Mouse (Mus musculus): ENCODE measurements at regions not wholly inside any gene's neighbourhood (a gene's known extent, or its start where the extent isn't known, plus 50 kb on each side); places are given as distances from the start of the nearest gene placed in this dataset.

- Histone ChIP-seq H3K4me2 (no peak overlapping the region), H3K27ac (no peak overlapping the region), H3K4me3 (no peak overlapping the region), H3K4me1 (no peaks in the 10 kb centered on the region), H3K36me3 (ENCODE audit: poor library complexity, severe bottlenecking) (no peaks in the 10 kb centered on the region), H3K27me3 (no peaks in the 10 kb centered on the region), H3K9ac (no peak overlapping the region), H3K9me3 (replicated peaks) (no peaks in the 10 kb centered on the region)
- ATAC-seq: no peak
- WGBS: 89% methylated on average over 3 of the region's 3 CpGs
These were observed 74.6 kb upstream of the Pgrmc2 start for GRCm38 (mm10) chr3:41157428-41157827.

GRCm38 (mm10) chr3:41156562-41156961 is 73.7 kb upstream of the Pgrmc2 start:
- H3K9me3 ChIP-seq (replicated peaks): no peaks in the 10 kb centered on the region
- H3K9ac ChIP-seq: no peak overlapping the region
- no peaks in the 10 kb centered on the region for H3K4me1 ChIP-seq
- no peak overlapping the region for H3K4me3 ChIP-seq
- ATAC-seq: no peak
- 97% methylated on average over 2 of the region's 2 CpGs for WGBS
- H3K36me3 ChIP-seq (ENCODE audit: poor library complexity, severe bottlenecking): no peaks in the 10 kb centered on the region
- H3K4me2 ChIP-seq: no peak overlapping the region
- H3K27ac ChIP-seq: no peak overlapping the region
- no peaks in the 10 kb centered on the region for H3K27me3 ChIP-seq

- no peak overlapping the region for H3K9ac ChIP-seq
- H3K4me2 ChIP-seq: no peak overlapping the region
- H3K9me3 ChIP-seq (replicated peaks): no peaks in the 10 kb centered on the region
- no peak for ATAC-seq
- no peaks in the 10 kb centered on the region for H3K36me3 ChIP-seq (ENCODE audit: poor library complexity, severe bottlenecking)
- H3K27me3 ChIP-seq: no peaks in the 10 kb centered on the region
- no peak overlapping the region for H3K27ac ChIP-seq
- H3K4me3 ChIP-seq: no peak overlapping the region
- no peaks in the 10 kb centered on the region for H3K4me1 ChIP-seq
- 83% methylated on average over 9 of the region's 9 CpGs for WGBS
These were observed 72.4 kb upstream of the Pgrmc2 start for GRCm38 (mm10) chr3:41155132-41155760.

- H3K4me2 ChIP-seq: no peak overlapping the region
- no peak for ATAC-seq
- no peaks in the 10 kb centered on the region for H3K9me3 ChIP-seq (replicated peaks)
- no peaks in the 10 kb centered on the region for H3K27me3 ChIP-seq
- 83% methylated on average over 1 of the region's 1 CpGs for WGBS
- H3K36me3 ChIP-seq (ENCODE audit: poor library complexity, severe bottlenecking): no peaks in the 10 kb centered on the region
- H3K27ac ChIP-seq: no peak overlapping the region
- H3K9ac ChIP-seq: no peak overlapping the region
- H3K4me3 ChIP-seq: no peak overlapping the region
- no peaks in the 10 kb centered on the region for H3K4me1 ChIP-seq
These were observed 71.6 kb upstream of the Pgrmc2 start for GRCm38 (mm10) chr3:41154402-41154801.

GRCm38 (mm10) chr3:41151989-41152388 is 69.1 kb upstream of the Pgrmc2 start:
- ATAC-seq: no peak
- H3K9ac ChIP-seq: no peak overlapping the region
- H3K4me1 ChIP-seq: no peaks in the 10 kb centered on the region
- no peaks in the 10 kb centered on the region for H3K9me3 ChIP-seq (replicated peaks)
- H3K4me3 ChIP-seq: no peak overlapping the region
- no peaks in the 10 kb centered on the region for H3K36me3 ChIP-seq (ENCODE audit: poor library complexity, severe bottlenecking)
- H3K27me3 ChIP-seq: no peaks in the 10 kb centered on the region
- WGBS: 91% methylated on average over 7 of the region's 7 CpGs
- H3K27ac ChIP-seq: no peak overlapping the region
- no peak overlapping the region for H3K4me2 ChIP-seq

GRCm38 (mm10) chr3:41140391-41140790 is 57.5 kb upstream of the Pgrmc2 start:
- Histone ChIP-seq H3K4me2 (no peak overlapping the region), H3K36me3 (ENCODE audit: poor library complexity, severe bottlenecking) (no peaks in the 10 kb centered on the region), H3K4me3 (no peak overlapping the region), H3K27me3 (no peaks in the 10 kb centered on the region), H3K4me1 (no peaks in the 10 kb centered on the region), H3K27ac (no peak overlapping the region), H3K9ac (no peak overlapping the region), H3K9me3 (replicated peaks) (peaks cover 2% of the 10 kb centered on the region)
- WGBS: 93% methylated on average over 4 of the region's 4 CpGs
- no peak for ATAC-seq

- 93% methylated on average over 1 of the region's 1 CpGs for WGBS
- ATAC-seq: no peak
- Histone ChIP-seq H3K9ac (no peak overlapping the region), H3K4me3 (no peak overlapping the region), H3K27ac (no peak overlapping the region), H3K4me1 (no peaks in the 10 kb centered on the region), H3K9me3 (replicated peaks) (peaks cover 2% of the 10 kb centered on the region), H3K36me3 (ENCODE audit: poor library complexity, severe bottlenecking) (no peaks in the 10 kb centered on the region), H3K27me3 (no peaks in the 10 kb centered on the region), H3K4me2 (no peak overlapping the region)
These were observed 55.1 kb upstream of the Pgrmc2 start for GRCm38 (mm10) chr3:41137931-41138330.

- Histone ChIP-seq H3K27ac (no peak overlapping the region), H3K9me3 (replicated peaks) (0 out of 2 replicates have a peak, but pooled peaks cover 2% of the 10 kb centered on the region), H3K9ac (no peak overlapping the region), H3K36me3 (ENCODE audit: poor library complexity, severe bottlenecking) (no peaks in the 10 kb centered on the region), H3K4me3 (no peak overlapping the region), H3K27me3 (no peaks in the 10 kb centered on the region), H3K4me2 (no peak overlapping the region), H3K4me1 (no peaks in the 10 kb centered on the region)
- WGBS: 87% methylated on average over 6 of the region's 6 CpGs
- ATAC-seq: no peak
These were observed 50.0 kb upstream of the Pgrmc2 start for GRCm38 (mm10) chr3:41132889-41133288.

Data from forebrain, embryonic 13.5 days (tissue).